Mouse (Mus musculus) neural tube, embryonic 14.5 days (tissue): Measurements from ENCODE around the gene Adamts7. TPM values are rescaled to one million over a fixed set of nuclear protein-coding genes. Genes with fewer than 3 reads are reported as not detected.

Source experiments
- ATAC-seq: fragments of 200-750 bp; cut with Nextera tagmentation; 2 replicates; pipeline ENCODE4 v1.8.0; 2017; ENCODE audit warnings: low read depth, mild to moderate bottlenecking, moderate TSS enrichment, moderate library complexity
- H3K27ac ChIP-seq: fragments of 300-500 bp; sonication (generic); 2 replicates; pipeline ENCODE4 v1.5.1; 2014; ENCODE audit warnings: low read depth, mild to moderate bottlenecking, control low read depth, low read length, moderate library complexity, mixed read lengths
- H3K27me3 ChIP-seq: fragments of 300-500 bp; sonication (generic); 2 replicates; pipeline ENCODE4 v1.6.1; 2014; ENCODE audit warnings: low read length; ENCODE audit not compliant: control insufficient read depth, insufficient read depth
- H3K36me3 ChIP-seq: fragments of 300-500 bp; sonication (generic); 2 replicates; pipeline ENCODE4 v1.6.1; 2014; ENCODE audit warnings: low read length, mixed read lengths; ENCODE audit not compliant: control insufficient read depth, insufficient read depth
- H3K4me1 ChIP-seq: fragments of 300-500 bp; sonication (generic); 2 replicates; pipeline ENCODE4 v1.6.1; 2014; ENCODE audit warnings: low read length; ENCODE audit not compliant: control insufficient read depth, insufficient read depth
- H3K4me2 ChIP-seq: fragments of 300-500 bp; sonication (generic); 2 replicates; pipeline ENCODE4 v1.6.1; 2014; ENCODE audit warnings: mild to moderate bottlenecking, low read depth, low read length, control low read depth
- H3K4me3 ChIP-seq: fragments of 300-500 bp; sonication (generic); 2 replicates; pipeline ENCODE4 v1.5.1; 2014; ENCODE audit warnings: low read depth, low read length, control low read depth, mixed read lengths
- H3K9ac ChIP-seq: fragments of 300-500 bp; sonication (generic); replicated peaks from 2 replicates; pipeline ENCODE4 v1.6.1; 2014; ENCODE audit warnings: low read depth, mild to moderate bottlenecking, control low read depth, low read length, mixed read lengths
- H3K9me3 ChIP-seq: fragments of 300-500 bp; sonication (generic); 2 replicates; pipeline ENCODE4 v1.6.1; 2016; ENCODE audit warnings: low read length; ENCODE audit not compliant: control insufficient read depth
- WGBS: fragments of 180-500 bp; shearing (Covaris S2); extraction: QIAGEN DNeasy Blood & Tissue Kit; methylation state at CpG from one replicate; pipeline ENCODE4 v1.1.7; 2014; 5-methylcytosine and 5-hydroxymethylcytosine counted together
- polyA plus RNA-seq: library from polyadenylated mRNA; unstranded; fragments of >200 nt; fragmentation: Nextera tagmentation; extraction: Ambion mirVana; gene quantifications from 2 replicates; pipeline ENCODE4 v1.2.1, GENCODE M21; 2014

Gene Adamts7
- polyA plus RNA-seq, 1 experiment from 2014 or later: 5.7 TPM

DNA sequence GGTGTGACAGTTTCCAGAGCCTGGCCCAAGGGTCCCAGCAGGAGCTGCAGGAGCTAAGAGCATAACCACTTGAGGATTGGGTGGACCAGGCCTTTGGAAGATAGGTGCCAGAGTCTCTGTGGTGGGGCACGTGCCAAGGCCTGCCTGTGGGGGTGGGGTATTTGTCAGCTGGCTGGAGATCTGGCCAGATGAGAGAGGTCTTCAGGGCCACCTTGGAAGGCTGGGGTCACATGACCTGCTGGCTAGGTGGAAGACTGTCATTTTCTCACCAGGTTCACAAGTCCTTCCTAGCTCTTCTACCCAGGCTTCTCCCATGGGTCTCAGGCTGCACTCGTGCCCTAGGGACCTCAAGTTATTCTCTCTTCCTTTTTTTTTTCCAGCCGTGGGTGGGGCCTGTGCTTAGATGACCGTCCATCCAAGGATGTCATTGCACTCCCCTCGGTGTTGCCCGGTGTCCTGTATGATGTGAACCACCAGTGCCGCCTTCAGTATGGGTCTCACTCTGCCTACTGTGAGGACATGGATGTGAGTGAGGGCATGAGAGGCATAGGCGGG is 22.6 kb downstream of the Adamts7 start:
- ATAC-seq: no peak
- H3K36me3 ChIP-seq: peaks cover 8% of the 10 kb centered on the region; the same call in 1 of the 2 replicates

DNA sequence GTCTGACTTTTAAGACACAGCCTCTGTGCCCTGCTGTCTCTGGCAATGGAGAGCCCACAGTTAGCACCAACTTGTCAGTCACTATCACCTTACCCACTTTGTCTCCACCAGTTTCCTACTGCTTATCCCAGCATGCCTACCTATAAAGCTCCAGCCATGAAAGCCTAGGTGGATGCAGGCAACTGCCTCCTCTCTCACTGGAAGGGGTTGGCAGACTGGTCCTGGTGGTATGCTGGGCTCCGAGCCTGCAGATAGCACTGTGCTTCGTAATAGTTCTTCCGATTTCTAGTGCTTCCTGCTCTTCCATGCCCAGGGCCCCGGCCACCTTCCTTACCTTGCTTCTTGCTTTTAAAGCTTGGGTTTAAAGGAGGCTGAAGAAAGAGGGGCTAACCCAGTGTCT is 26.0 kb downstream of the Adamts7 start:
- ATAC-seq: no peak
- no peak overlapping the region for H3K9ac ChIP-seq
- H3K27me3 ChIP-seq: no peaks in the 10 kb centered on the region
- peaks cover 17% of the 10 kb centered on the region; the same call in 1 of the 2 replicates for H3K36me3 ChIP-seq
- H3K9me3 ChIP-seq: no peaks in the 10 kb centered on the region
- H3K27ac ChIP-seq: no peak overlapping the region
- 95% methylated on average over 4 of the region's 4 CpGs for WGBS
- no peak overlapping the region for H3K4me2 ChIP-seq
- H3K4me1 ChIP-seq: no peaks in the 10 kb centered on the region
- H3K4me3 ChIP-seq: no peak overlapping the region

More for the DNA sequence above, 22.6 kb downstream of the Adamts7 start:
- no peak overlapping the region for H3K9ac ChIP-seq
- H3K27me3 ChIP-seq: no peaks in the 10 kb centered on the region
- H3K9me3 ChIP-seq: no peaks in the 10 kb centered on the region
- no peak overlapping the region for H3K4me2 ChIP-seq
- 94% methylated on average over 8 of the region's 8 CpGs for WGBS
- no peak overlapping the region for H3K4me3 ChIP-seq
- H3K4me1 ChIP-seq: no peaks in the 10 kb centered on the region
- H3K27ac ChIP-seq: no peak overlapping the region

DNA sequence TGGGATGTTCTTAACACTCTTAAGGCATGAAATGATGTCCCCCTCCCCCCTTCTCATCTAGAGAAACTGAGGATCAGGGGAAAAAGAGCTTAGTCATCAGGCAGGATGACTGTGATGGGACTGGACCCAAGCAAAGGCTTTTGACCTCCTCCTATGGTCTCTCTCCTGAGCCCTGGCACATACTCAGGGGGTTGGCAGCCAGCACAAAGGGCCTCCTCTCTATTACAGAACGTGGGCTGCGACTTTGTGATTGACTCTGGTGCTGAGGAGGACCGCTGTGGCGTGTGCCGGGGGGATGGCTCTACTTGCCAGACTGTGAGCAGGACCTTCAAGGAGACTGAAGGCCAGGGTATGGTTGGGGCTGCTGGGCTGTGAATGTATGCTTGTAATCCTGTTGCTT is 26.5 kb downstream of the Adamts7 start:
- WGBS: 78% methylated on average over 5 of the region's 5 CpGs
- no peak for ATAC-seq
- peaks cover 17% of the 10 kb centered on the region; the same call in 1 of the 2 replicates for H3K36me3 ChIP-seq

GRCm38 (mm10) chr9:90195000-90195399 is 32.1 kb downstream of the Adamts7 start:
- no peaks in the 10 kb centered on the region for H3K27me3 ChIP-seq
- no peaks in the 10 kb centered on the region for H3K9me3 ChIP-seq
- WGBS: 82% methylated on average over 10 of the region's 10 CpGs
- no peak overlapping the region for H3K4me3 ChIP-seq
- no peaks in the 10 kb centered on the region for H3K4me1 ChIP-seq
- peaks cover 9% of the 10 kb centered on the region; the same call in 1 of the 2 replicates for H3K36me3 ChIP-seq
- no peak overlapping the region for H3K4me2 ChIP-seq
- H3K27ac ChIP-seq: no peak overlapping the region
- ATAC-seq: no peak
- no peak overlapping the region for H3K9ac ChIP-seq

More for the DNA sequence above, 26.5 kb downstream of the Adamts7 start:
- Histone ChIP-seq H3K4me3 (no peak overlapping the region), H3K9ac (no peak overlapping the region), H3K4me1 (no peaks in the 10 kb centered on the region), H3K4me2 (no peak overlapping the region), H3K27me3 (no peaks in the 10 kb centered on the region), H3K9me3 (no peaks in the 10 kb centered on the region), H3K27ac (no peak overlapping the region)

GRCm38 (mm10) chr9:90196262-90196661 is 33.4 kb downstream of the Adamts7 start:
- 88% methylated on average over 7 of the region's 7 CpGs for WGBS
- Histone ChIP-seq H3K36me3 (peaks cover 4% of the 10 kb centered on the region; the same call in 1 of the 2 replicates), H3K27ac (no peak overlapping the region), H3K9ac (no peak overlapping the region), H3K9me3 (no peaks in the 10 kb centered on the region), H3K4me3 (no peak overlapping the region), H3K27me3 (no peaks in the 10 kb centered on the region), H3K4me1 (no peaks in the 10 kb centered on the region), H3K4me2 (no peak overlapping the region)
- ATAC-seq: no peak

GRCm38 (mm10) chr9:90197116-90197665 is 34.3 kb downstream of the Adamts7 start:
- Histone ChIP-seq H3K27ac (no peak overlapping the region), H3K27me3 (no peaks in the 10 kb centered on the region), H3K9ac (no peak overlapping the region), H3K4me3 (no peak overlapping the region), H3K4me2 (no peak overlapping the region), H3K9me3 (no peaks in the 10 kb centered on the region), H3K4me1 (no peaks in the 10 kb centered on the region), H3K36me3 (no peaks in the 10 kb centered on the region; the same call in 1 of the 2 replicates)
- WGBS: 81% methylated on average over 7 of the region's 7 CpGs
- ATAC-seq: no peak

- Histone ChIP-seq H3K27ac (no peak overlapping the region), H3K36me3 (no peaks in the 10 kb centered on the region; the same call in 1 of the 2 replicates), H3K4me1 (no peaks in the 10 kb centered on the region), H3K9ac (no peak overlapping the region), H3K27me3 (no peaks in the 10 kb centered on the region), H3K4me2 (no peak overlapping the region), H3K9me3 (no peaks in the 10 kb centered on the region), H3K4me3 (no peak overlapping the region)
- ATAC-seq: no peak
- 92% methylated on average over 7 of the region's 7 CpGs for WGBS
Observed at GRCm38 (mm10) chr9:90197866-90198383, 35.1 kb downstream of the Adamts7 start.

DNA sequence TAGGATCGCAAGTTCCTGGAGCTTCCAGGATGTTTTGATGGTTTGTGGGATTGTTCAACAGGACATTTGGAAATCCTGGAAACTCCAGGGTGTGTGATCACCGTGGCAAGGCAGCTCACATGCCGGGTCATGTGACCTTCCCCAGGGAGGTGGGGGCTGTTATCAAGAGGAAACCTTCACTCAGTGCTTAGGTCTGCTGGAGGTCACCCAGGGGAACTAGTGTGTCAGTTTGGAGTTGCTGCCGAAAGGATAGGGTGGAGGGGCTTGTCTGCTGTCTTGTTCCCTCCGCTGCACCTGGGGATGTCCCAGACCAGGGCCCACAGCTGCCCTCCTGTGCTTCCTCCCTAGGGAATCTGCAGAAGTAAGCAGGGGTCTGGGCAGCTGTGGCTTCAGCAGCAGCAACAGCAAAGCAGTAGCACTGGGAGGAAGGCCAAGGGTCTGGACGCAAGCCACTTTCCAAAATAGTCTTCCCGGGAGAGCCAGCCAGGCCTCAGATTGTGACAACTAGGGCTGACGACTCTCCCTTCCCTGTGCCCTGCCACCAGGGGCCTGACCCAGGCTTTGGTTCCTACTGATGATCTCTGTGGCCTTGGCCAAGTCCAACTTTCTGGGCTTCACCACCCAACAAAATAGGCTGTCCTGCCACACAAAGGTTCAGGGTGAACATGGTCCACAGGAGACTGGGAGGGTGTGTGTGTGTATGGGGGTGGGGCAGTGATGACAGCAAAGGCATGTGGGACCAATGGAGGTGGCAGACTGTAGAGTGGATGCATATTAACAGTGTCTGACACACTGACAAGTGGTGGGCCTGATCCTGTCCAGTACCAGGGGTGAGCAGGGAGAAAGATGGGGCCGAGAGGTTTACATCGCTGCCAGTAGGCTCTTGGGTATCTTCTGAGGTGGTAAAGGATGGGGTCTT is 35.9 kb downstream of the Adamts7 start:
- H3K4me2 ChIP-seq: no peak overlapping the region
- H3K4me3 ChIP-seq: no peak overlapping the region
- H3K27me3 ChIP-seq: no peaks in the 10 kb centered on the region
- H3K27ac ChIP-seq: no peak overlapping the region
- H3K9ac ChIP-seq: no peak overlapping the region
- no peaks in the 10 kb centered on the region for H3K9me3 ChIP-seq
- 78% methylated on average over 10 of the region's 10 CpGs for WGBS
- H3K4me1 ChIP-seq: no peaks in the 10 kb centered on the region
- ATAC-seq: no peak
- H3K36me3 ChIP-seq: no peaks in the 10 kb centered on the region; the same call in 1 of the 2 replicates
